Mouse (Mus musculus) cortical plate, adult 2 months (tissue): Measurements from ENCODE around the gene Hoxa11.

Experiments used
- CTCF ChIP-seq: fragments of 200-500 bp; IDR thresholded peaks from 2 replicates; pipeline ENCODE4 v1.5.1; 2011; ENCODE audit warnings: mild to moderate bottlenecking, control low read depth, low read length; ENCODE audit not compliant: insufficient read depth; ENCODE audit errors: extremely low read depth
- POLR2A ChIP-seq: fragments of 200-500 bp; IDR thresholded peaks from 2 replicates; pipeline ENCODE4 v1.6.1; 2011; ENCODE audit warnings: mild to moderate bottlenecking, low read length, control low read depth; ENCODE audit not compliant: insufficient read depth; ENCODE audit errors: extremely low read depth

- no peak for TF ChIP-seq CTCF
- TF ChIP-seq POLR2A = no peak
These were observed 35.5 kb upstream of the Hoxa11 start for GRCm38 (mm10) chr6:52281084-52281483.
